Mouse (Mus musculus) testis, adult 2 months (tissue): ENCODE data around the gene Mllt11.

ENCODE experiments used
- CTCF ChIP-seq: fragments of 200-500 bp; IDR thresholded peaks from 2 replicates; pipeline ENCODE4 v1.5.1; 2012; ENCODE audit warnings: low read depth, mild to moderate bottlenecking, inconsistent platforms, low read length, moderate library complexity; ENCODE audit not compliant: control insufficient read depth, insufficient read depth, insufficient replicate concordance
- POLR2A ChIP-seq: fragments of 200-500 bp; IDR thresholded peaks from 2 replicates; pipeline ENCODE4 v1.6.1; 2012; ENCODE audit warnings: low read depth, mild to moderate bottlenecking, inconsistent platforms, low read length, moderate library complexity; ENCODE audit not compliant: control insufficient read depth

- no peak for TF ChIP-seq CTCF
- TF ChIP-seq POLR2A = no peak
These were observed 37.2 kb downstream of the Mllt11 start for GRCm38 (mm10) chr3:95194721-95195135.
